Mouse (Mus musculus) frontal cortex, adult (tissue): Measurements from ENCODE around the gene Ppp1r9a.
A peak's percentile ranks its signal among the peaks of the same experiment; 100 is the strongest.

Experiments used
- ATAC-seq: cut with Nextera tagmentation; 2 replicates; pipeline ENCODE4 v1.9.2; 2017; ENCODE audit warnings: mild to moderate bottlenecking, moderate library complexity, mixed read lengths; ENCODE audit not compliant: low TSS enrichment

Ppp1r9a gene

GRCm38 (mm10) chr6:4956651-4957050, 53.9 kb downstream of the Ppp1r9a start:
- peak; percentile 44; the same call in 1 of the 2 replicates for ATAC-seq

- no peak for ATAC-seq
Observed at GRCm38 (mm10) chr6:4962197-4962596, 59.5 kb downstream of the Ppp1r9a start.

- no peak for ATAC-seq
Observed at GRCm38 (mm10) chr6:4963049-4963448, 60.3 kb downstream of the Ppp1r9a start.

GRCm38 (mm10) chr6:4967236-4967635, 64.5 kb downstream of the Ppp1r9a start:
- no peak for ATAC-seq

- ATAC-seq, result no peak
Observed at GRCm38 (mm10) chr6:4971229-4971628, 68.5 kb downstream of the Ppp1r9a start.

- peak; percentile 60 for ATAC-seq
Observed at GRCm38 (mm10) chr6:4972808-4973207, 70.1 kb downstream of the Ppp1r9a start.

- 0 out of 2 replicates have a peak, but pooled peaks have one; percentile 24 for ATAC-seq
Observed at GRCm38 (mm10) chr6:4973337-4973736, 70.6 kb downstream of the Ppp1r9a start.

- peak; percentile 39; the same call in 1 of the 2 replicates for ATAC-seq
Observed at GRCm38 (mm10) chr6:4977515-4977914, 74.8 kb downstream of the Ppp1r9a start.

GRCm38 (mm10) chr6:4978249-4978648, 75.5 kb downstream of the Ppp1r9a start:
- no peak for ATAC-seq

GRCm38 (mm10) chr6:4978897-4979296, 76.2 kb downstream of the Ppp1r9a start:
- ATAC-seq, result no peak

GRCm38 (mm10) chr6:4980113-4980512, 77.4 kb downstream of the Ppp1r9a start:
- ATAC-seq, result no peak

- peak; percentile 74 for ATAC-seq
Observed at GRCm38 (mm10) chr6:4982686-4983162, 80.0 kb downstream of the Ppp1r9a start.

GRCm38 (mm10) chr6:4985668-4986067, 83.0 kb downstream of the Ppp1r9a start:
- no peak for ATAC-seq

- ATAC-seq, result no peak
Observed at GRCm38 (mm10) chr6:4987084-4987483, 84.4 kb downstream of the Ppp1r9a start.

- ATAC-seq, result no peak
Observed at GRCm38 (mm10) chr6:4988688-4989087, 86.0 kb downstream of the Ppp1r9a start.

- ATAC-seq, result 0 out of 2 replicates have a peak, but pooled peaks have one; percentile 28
Observed at GRCm38 (mm10) chr6:4992308-4992707, 89.6 kb downstream of the Ppp1r9a start.

- ATAC-seq, result no peak
Observed at GRCm38 (mm10) chr6:4993600-4994160, 91.0 kb downstream of the Ppp1r9a start.

- ATAC-seq, result 0 out of 2 replicates have a peak, but pooled peaks have one; percentile 50
Observed at GRCm38 (mm10) chr6:4994161-4994919, 91.6 kb downstream of the Ppp1r9a start.

- no peak for ATAC-seq
Observed at GRCm38 (mm10) chr6:4997599-4997998, 94.9 kb downstream of the Ppp1r9a start.

GRCm38 (mm10) chr6:4998929-4999328, 96.2 kb downstream of the Ppp1r9a start:
- ATAC-seq, result no peak

- ATAC-seq, result no peak
Observed at GRCm38 (mm10) chr6:5000788-5001187, 98.1 kb downstream of the Ppp1r9a start.

- ATAC-seq, result peak; percentile 64
Observed at GRCm38 (mm10) chr6:5005491-5006275, 103.0 kb downstream of the Ppp1r9a start.
